Mouse (Mus musculus): ENCODE data around the gene Cygb. TPM values are rescaled to one million over a fixed set of nuclear protein-coding genes. Genes with fewer than 3 reads are reported as not detected.
"Not testable (repeated sequence)": the region's sequence is repeated elsewhere in the genome, so short reads cannot be mapped to it uniquely, and the experiment has no call there.

Cygb gene
- total RNA-seq, 2 experiments from 2014 or later, result 39.7 to 43.6 TPM

DNA sequence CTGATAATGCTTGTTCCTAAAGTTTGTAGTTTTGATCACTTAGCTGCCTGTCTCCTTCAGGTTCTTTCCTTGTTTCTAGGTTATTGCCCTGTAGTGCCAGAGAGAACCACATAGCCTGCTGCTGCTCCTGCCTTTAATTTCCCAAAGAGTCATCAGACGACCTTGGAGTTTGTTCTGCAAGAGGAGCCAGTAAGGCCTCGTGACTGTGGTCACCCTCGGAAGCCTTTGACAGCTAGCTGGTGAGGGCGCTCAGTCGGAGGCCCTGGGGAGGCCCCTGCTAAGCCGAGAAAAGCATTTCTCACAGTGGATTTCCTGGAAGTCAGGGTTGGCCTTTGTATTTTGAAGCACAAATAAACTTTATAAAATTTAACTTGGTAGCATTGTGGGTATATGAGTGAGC, 21.3 kb upstream of the Cygb start:
- not testable (repeated sequence) for DNase-seq (ENCODE audit: low spot score in 2 of 2)

DNA sequence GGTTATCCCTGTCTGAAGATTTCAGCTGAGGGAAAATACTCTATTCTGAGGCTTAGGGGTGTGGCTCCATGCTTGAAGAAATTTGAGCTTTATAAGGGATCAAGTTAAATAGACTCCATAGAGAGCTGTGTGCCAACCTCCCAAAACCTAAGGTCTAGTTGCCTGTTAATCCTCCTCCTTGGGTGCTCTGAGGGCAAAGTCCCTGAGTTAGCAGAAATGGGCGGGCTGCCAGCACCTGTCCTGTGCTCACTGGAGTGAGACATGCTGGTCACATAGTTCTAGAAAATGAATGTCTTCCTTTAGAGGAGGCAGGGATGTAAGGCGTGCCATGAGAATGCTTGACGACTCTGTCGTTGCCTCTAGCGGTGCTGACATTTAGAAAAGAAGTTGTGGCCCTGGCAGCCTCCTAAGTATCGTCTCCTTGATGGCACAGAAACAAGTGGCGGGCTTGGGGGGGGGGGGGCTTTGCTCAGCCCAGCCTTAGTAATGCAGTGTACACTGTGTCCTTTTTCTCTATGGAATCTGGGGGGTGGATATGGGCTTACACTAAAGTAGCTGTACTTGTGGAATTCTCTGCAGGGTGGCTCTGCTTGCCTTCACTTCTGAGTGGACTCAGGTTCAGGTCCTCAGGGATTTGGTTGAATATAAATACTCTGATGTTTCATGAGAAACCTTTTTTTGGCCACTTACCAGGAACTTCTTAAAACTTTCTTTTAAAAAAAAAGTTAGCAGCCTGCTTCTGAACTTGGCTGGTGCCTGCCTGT, 20.7 kb upstream of the Cygb start:
- no peak for DNase-seq (ENCODE audit: low spot score in 2 of 2)

DNA sequence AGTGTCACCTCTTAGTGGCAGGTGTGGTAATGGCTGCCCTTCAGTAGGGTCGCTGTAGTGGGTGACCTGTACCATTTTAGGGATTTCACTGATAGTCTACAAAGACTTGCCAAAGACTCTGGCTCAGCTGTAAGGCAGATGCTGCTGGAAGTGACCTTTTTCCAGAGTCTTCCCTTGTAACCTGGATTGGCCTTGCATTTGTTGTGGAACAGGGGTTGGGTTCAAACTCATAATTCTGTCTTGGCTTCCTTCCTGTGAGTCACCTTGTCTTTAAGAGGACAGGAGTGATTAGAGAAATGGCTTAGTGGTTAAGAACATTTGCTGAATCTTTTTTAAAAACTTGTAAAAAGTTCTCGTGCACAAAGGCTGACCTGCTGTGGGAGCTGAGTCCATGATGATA, 19.3 kb upstream of the Cygb start:
- DNase-seq (ENCODE audit: low spot score in 2 of 2), result no peak

GRCm38 (mm10) chr11:116672595-116672994, 18.5 kb upstream of the Cygb start:
- no peak for DNase-seq (ENCODE audit: low spot score in 2 of 2)

- DNase-seq (ENCODE audit: low spot score in 2 of 2), result no peak
Measured at GRCm38 (mm10) chr11:116671845-116672434, 17.8 kb upstream of the Cygb start.

DNA sequence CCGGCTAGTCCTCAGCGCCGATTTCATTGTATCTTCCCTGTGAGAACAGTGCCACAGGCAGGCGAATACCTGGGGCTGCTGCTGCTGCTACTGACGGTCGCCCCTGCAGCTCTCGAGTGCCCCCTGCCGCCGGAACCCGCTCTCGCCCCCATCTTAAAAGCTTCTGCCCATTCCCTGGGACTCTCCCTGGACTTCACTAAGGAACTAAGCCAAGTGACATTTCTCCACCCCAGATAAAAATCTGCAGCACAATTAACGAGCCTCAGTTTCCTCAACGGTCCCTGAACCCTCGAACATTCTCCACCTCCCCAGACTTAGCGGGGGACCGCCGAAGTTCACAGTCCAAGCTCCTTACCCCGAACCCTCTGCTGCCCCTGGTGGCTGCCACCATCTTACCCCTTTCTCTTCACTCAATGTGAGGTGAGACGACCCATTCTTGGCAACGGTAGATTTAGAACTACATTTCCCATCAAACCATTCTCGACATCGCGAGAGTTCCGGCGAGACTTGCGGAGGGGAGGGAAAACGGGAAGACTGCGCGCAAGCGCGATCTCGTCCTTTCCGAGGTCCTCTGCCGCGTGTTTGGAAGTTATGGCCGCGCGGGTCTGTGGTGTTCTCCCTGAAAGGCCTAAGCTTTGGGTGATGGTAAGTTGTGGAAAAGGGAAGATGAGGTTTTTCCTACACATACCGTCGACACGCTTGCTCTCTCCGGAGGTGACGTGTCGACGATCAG, 17.2 kb upstream of the Cygb start:
- DNase-seq (ENCODE audit: low spot score in 2 of 2), result peak; percentile 93 to 97

- DNase-seq (ENCODE audit: low spot score in 2 of 2), result no peak
Measured at GRCm38 (mm10) chr11:116670386-116670785, 16.3 kb upstream of the Cygb start.

DNA sequence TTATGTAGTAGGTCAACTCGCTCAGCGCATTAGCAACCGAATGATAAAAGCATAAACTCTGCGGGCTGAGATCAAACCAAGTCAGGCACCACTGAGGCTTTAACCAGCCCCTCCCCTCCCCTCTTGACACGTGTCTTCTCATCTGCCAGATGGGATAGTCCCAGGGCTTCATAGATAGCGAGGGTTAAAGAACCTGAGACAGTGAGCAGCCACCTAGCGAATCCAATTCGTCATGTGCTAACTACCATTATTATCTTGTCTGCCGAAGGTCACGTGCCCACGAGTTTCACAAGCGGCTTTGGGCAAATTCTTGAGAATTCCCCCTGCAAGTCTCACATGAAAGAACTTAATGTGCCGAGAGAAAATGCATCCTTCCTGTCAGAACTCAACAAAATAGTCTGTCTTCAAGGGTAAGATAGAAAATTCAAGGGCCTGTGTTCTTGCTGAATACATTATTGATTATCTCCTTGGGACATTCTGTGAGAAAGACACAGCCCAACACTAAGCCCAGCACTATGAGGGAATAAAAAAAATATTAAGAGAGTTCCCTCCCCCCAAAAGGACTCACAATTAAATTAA, 15.8 kb upstream of the Cygb start:
- no peak for DNase-seq (ENCODE audit: low spot score in 2 of 2)

DNA sequence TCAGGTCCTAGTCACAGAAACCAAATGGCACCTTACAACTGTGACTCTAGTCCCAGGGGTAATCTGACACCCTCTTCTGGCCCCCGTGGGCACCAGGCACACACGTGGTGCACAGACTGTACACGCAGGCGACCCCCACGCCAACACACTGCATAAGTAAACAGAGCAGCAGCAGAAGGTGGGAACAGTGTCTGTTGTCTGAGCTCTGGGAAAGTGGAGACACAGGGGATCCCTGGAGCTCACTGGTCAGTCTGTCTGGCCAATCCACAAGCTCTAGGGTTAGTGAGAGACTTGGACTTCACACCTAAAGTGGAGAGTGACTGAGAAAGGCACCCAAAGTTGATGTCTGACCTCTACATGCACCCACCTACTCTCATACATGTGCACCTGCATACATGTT, 15.2 kb upstream of the Cygb start:
- DNase-seq (ENCODE audit: low spot score in 2 of 2), result no peak

- no peak for DNase-seq (ENCODE audit: low spot score in 2 of 2)
Measured at GRCm38 (mm10) chr11:116668839-116669238, 14.7 kb upstream of the Cygb start.

GRCm38 (mm10) chr11:116668381-116668825, 14.3 kb upstream of the Cygb start:
- DNase-seq (ENCODE audit: low spot score in 2 of 2), result no peak

GRCm38 (mm10) chr11:116667930-116668329, 13.8 kb upstream of the Cygb start:
- no peak for DNase-seq (ENCODE audit: low spot score in 2 of 2)

- DNase-seq (ENCODE audit: low spot score in 2 of 2), result not testable (repeated sequence)
Measured at GRCm38 (mm10) chr11:116667012-116667411, 12.9 kb upstream of the Cygb start.

GRCm38 (mm10) chr11:116666566-116666965, 12.5 kb upstream of the Cygb start:
- no peak for DNase-seq (ENCODE audit: low spot score in 2 of 2)

GRCm38 (mm10) chr11:116665289-116665688, 11.2 kb upstream of the Cygb start:
- no peak for DNase-seq (ENCODE audit: low spot score in 2 of 2)

DNA sequence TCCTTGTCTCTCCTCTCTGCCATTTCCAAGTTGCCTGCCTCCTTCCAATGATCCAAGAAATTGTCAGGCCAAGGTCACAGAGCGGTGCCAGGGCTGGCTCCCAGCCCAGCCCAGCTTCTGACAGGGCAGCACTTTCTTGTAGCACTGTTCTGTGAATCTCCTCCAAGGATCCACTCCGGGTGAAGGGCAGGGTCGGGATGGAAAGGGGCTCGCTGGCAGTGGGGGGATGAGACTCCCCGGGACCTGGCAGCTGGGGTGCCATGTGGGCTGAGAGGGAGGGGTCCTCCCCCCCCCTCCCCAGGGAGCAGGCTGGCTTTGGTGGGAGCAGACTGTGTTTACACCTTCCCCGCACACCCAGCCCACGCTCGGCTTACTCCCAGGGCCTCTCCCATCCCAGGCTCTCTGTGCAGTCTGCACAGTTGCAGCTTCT, 7.8 kb upstream of the Cygb start:
- no peak for DNase-seq (ENCODE audit: low spot score in 2 of 2)

- no peak for DNase-seq (ENCODE audit: low spot score in 2 of 2)
Measured at GRCm38 (mm10) chr11:116661291-116661947, 7.3 kb upstream of the Cygb start.

- DNase-seq (ENCODE audit: low spot score in 2 of 2), result no peak
Measured at GRCm38 (mm10) chr11:116660181-116660580, 6.1 kb upstream of the Cygb start.

GRCm38 (mm10) chr11:116659027-116659621, 5.0 kb upstream of the Cygb start:
- DNase-seq (ENCODE audit: low spot score in 2 of 2), result no peak

GRCm38 (mm10) chr11:116658238-116658637, 4.1 kb upstream of the Cygb start:
- DNase-seq (ENCODE audit: low spot score in 2 of 2), result no peak
